Comparison of ENCODE assay signal across 12 mouse cellular contexts in genomic region chr2:68415691-68416090, GRCm38 (mm10). TPM values are rescaled to one million over a fixed set of nuclear protein-coding genes. Genes with fewer than 3 reads are reported as not detected.
A peak's percentile ranks its signal among the peaks of the same experiment; 100 is the strongest.
DNase-seq lines count a peak whose midpoint lies in the region; ATAC-seq lines count a peak whose summit lies in the region.
"Had no signal": no experiment of that assay in that cellular context is flagged by ENCODE, and none has a peak within 500 bp of the region (broad histone marks: within the 10 kb centered on the region; RNA-seq: fewer than 3 reads in every experiment).

No protein-coding gene starts in this region.

- intact Hi-C loops in heart, postnatal 25 days (cut with DNase I), result no loop called here

- H3K27me3 ChIP-seq in heart, embryonic 10.5 days (ENCODE audit: insufficient read depth, poor library complexity, severe bottlenecking), result no peaks in the 10 kb centered on the region
- H3K27me3 ChIP-seq in kidney, embryonic 16.5 days (ENCODE audit: insufficient read depth, low read length), result no peaks in the 10 kb centered on the region
- no peaks in the 10 kb centered on the region for H3K27me3 ChIP-seq in midbrain, embryonic 16.5 days (ENCODE audit: control insufficient read depth, insufficient read depth, low read depth, low read length)
- H3K27me3 ChIP-seq in midbrain, embryonic 15.5 days (replicated peaks), result no peaks in the 10 kb centered on the region
- H3K27me3 ChIP-seq: hindbrain, embryonic 12.5 days; liver, embryonic 13.5 days had no signal

- no peaks in the 10 kb centered on the region for H3K36me3 ChIP-seq in heart, embryonic 10.5 days
- no peaks in the 10 kb centered on the region for H3K36me3 ChIP-seq in kidney, embryonic 16.5 days (ENCODE audit: insufficient read depth, low read length)
- H3K36me3 ChIP-seq in midbrain, embryonic 16.5 days (ENCODE audit: control insufficient read depth, insufficient read depth, low read length), result no peaks in the 10 kb centered on the region
- H3K36me3 ChIP-seq in midbrain, embryonic 15.5 days (replicated peaks), result no peaks in the 10 kb centered on the region
- H3K36me3 ChIP-seq: hindbrain, embryonic 12.5 days; liver, embryonic 13.5 days had no signal

- 0 out of 2 replicates have a peak, but pooled peaks have one; percentile 14 for ATAC-seq in kidney, embryonic 16.5 days (ENCODE audit: low FRiP score, low TSS enrichment)
- ATAC-seq in midbrain, embryonic 16.5 days, result no peak
- no peak for ATAC-seq in midbrain, embryonic 15.5 days (replicated peaks)

- DNase-seq in heart, adult 18-20 months, result peak; percentile 61 to 76
- no peak for DNase-seq in heart, postnatal 25 days (ENCODE audit: low spot score)
- peak; percentile 51 to 67 for DNase-seq in cerebellum, adult 18-20 months
- DNase-seq in heart, embryonic 10.5 days (ENCODE audit: low spot score), result no peak
- DNase-seq in testis, postnatal 10 days (ENCODE audit: low spot score), result no peak
- DNase-seq: liver, embryonic 13.5 days; thymus, postnatal 25 days had no signal

- 0 out of 2 replicates have a peak overlapping the region, but pooled peaks have one; percentile 10 for H3K4me3 ChIP-seq in heart, embryonic 10.5 days
- no peak overlapping the region for H3K4me3 ChIP-seq in kidney, embryonic 16.5 days (ENCODE audit: low read length)
- no peak overlapping the region for H3K4me3 ChIP-seq in midbrain, embryonic 16.5 days (ENCODE audit: low read depth, low read length)
- no peak overlapping the region for H3K4me3 ChIP-seq in midbrain, embryonic 15.5 days
- H3K4me3 ChIP-seq: embryonic facial prominence, embryonic 10.5 days; hindbrain, embryonic 12.5 days; liver, embryonic 13.5 days had no signal

- H3K4me2 ChIP-seq in kidney, embryonic 16.5 days (replicated peaks; ENCODE audit: low read depth, low read length), result no peak overlapping the region
- no peak overlapping the region for H3K4me2 ChIP-seq in midbrain, embryonic 16.5 days (ENCODE audit: low read length)
- H3K4me2 ChIP-seq in midbrain, embryonic 15.5 days, result no peak overlapping the region
- H3K4me2 ChIP-seq: hindbrain, embryonic 12.5 days; liver, embryonic 13.5 days had no signal

- WGBS in heart, embryonic 10.5 days, result 34% methylated on average over 6 of the region's 6 CpGs
- 67% methylated on average over 6 of the region's 6 CpGs for WGBS in kidney, embryonic 16.5 days
- WGBS in midbrain, embryonic 16.5 days, result 87% methylated on average over 6 of the region's 6 CpGs
- 90% methylated on average over 6 of the region's 6 CpGs for WGBS in midbrain, embryonic 15.5 days

- H3K4me1 ChIP-seq in heart, embryonic 10.5 days, result peaks cover 70% of the 10 kb centered on the region
- H3K4me1 ChIP-seq in kidney, embryonic 16.5 days (ENCODE audit: insufficient read depth, low read length), result peaks cover 3% of the 10 kb centered on the region; the same call in 1 of the 2 replicates
- no peaks in the 10 kb centered on the region for H3K4me1 ChIP-seq in midbrain, embryonic 16.5 days (ENCODE audit: control insufficient read depth, insufficient read depth, low read length)
- H3K4me1 ChIP-seq in midbrain, embryonic 15.5 days, result no peaks in the 10 kb centered on the region

- H3K9me3 ChIP-seq in heart, embryonic 10.5 days, result no peaks in the 10 kb centered on the region
- no peaks in the 10 kb centered on the region; the same call in 1 of the 2 replicates for H3K9me3 ChIP-seq in kidney, embryonic 16.5 days (ENCODE audit: low read length)
- H3K9me3 ChIP-seq in midbrain, embryonic 16.5 days (replicated peaks; ENCODE audit: control insufficient read depth, low read length, poor library complexity, severe bottlenecking), result peaks cover 3% of the 10 kb centered on the region; the same call in 1 of the 2 replicates
- H3K9me3 ChIP-seq in midbrain, embryonic 15.5 days, result no peaks in the 10 kb centered on the region
- H3K9me3 ChIP-seq: embryonic facial prominence, embryonic 10.5 days; liver, embryonic 13.5 days had no signal

- peak overlapping the region; percentile 78 for H3K27ac ChIP-seq in heart, embryonic 10.5 days
- H3K27ac ChIP-seq in kidney, embryonic 16.5 days (ENCODE audit: low read length), result no peak overlapping the region
- H3K27ac ChIP-seq in midbrain, embryonic 16.5 days (ENCODE audit: low read length), result no peak overlapping the region
- H3K27ac ChIP-seq in midbrain, embryonic 15.5 days, result no peak overlapping the region
- H3K27ac ChIP-seq: embryonic facial prominence, embryonic 10.5 days; hindbrain, embryonic 12.5 days; liver, embryonic 13.5 days had no signal

- no peak overlapping the region for H3K9ac ChIP-seq in kidney, embryonic 16.5 days (replicated peaks; ENCODE audit: low read length)
- no peak overlapping the region for H3K9ac ChIP-seq in midbrain, embryonic 16.5 days (ENCODE audit: low read depth, low read length)
- H3K9ac ChIP-seq in midbrain, embryonic 15.5 days, result no peak overlapping the region
- H3K9ac ChIP-seq: hindbrain, embryonic 12.5 days; liver, embryonic 13.5 days had no signal

RNA-seq across cellular contexts. Expression of gene Stk39, which starts 56.4 kb away (rescaled TPM):
- total RNA-seq in heart, adult 18-20 months (2021), result 10 to 100 TPM; 88.1 to 97.1 TPM
- 10 to 100 TPM; 81.3 to 83.2 TPM for total RNA-seq in heart, postnatal 25 days (2021)
- polyA plus RNA-seq in heart, embryonic 10.5 days (2016; fragmentation: Nextera tagmentation; extraction: Ambion mirVana), result 45.2 and 51.3 TPM in 2 replicates
- polyA plus RNA-seq in kidney, embryonic 16.5 days (2015; fragmentation: Nextera tagmentation; extraction: Ambion mirVana), result 11.7 and 14.9 TPM in 2 replicates
- 21.4 and 22.2 TPM in 2 replicates for polyA plus RNA-seq in midbrain, embryonic 16.5 days (2015; fragmentation: Nextera tagmentation; extraction: Ambion mirVana)
- 22.7 and 24.6 TPM in 2 replicates for polyA plus RNA-seq in midbrain, embryonic 15.5 days (2015; fragmentation: Nextera tagmentation; extraction: Ambion mirVana)

Comparison
In these comparisons a context has a peak if more than half of its experiments do, and no peak if none do; other contexts are left out.
1. DNase-seq: peak in heart, adult 18-20 months (2 of 2) and cerebellum, adult 18-20 months (2 of 2); none in heart, postnatal 25 days (single experiment), heart, embryonic 10.5 days (single experiment) and testis, postnatal 10 days (single experiment).